Mouse (Mus musculus): ENCODE results near the gene Nsl1.

DNA sequence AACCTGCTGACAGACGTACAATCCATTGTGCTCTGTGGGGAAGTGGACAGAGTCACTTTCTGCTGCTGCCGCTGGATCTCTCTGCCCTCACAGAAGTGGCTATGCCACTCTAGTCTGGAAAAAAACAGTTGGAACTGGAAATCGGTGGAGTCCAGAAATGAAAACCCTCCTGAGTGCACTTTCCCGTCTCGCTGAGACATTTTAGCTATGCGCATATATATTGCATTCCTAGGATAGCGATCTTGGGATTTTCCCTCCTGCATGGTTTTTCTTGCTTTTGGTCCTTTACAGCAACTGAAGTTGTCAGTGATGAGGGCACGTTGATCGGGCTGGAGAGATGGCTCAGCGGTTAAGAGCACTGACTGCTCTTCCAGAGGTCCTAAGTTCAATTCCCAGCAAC is 32.6 kb upstream of the Nsl1 start:
- TF ChIP-seq CTCF (IDR thresholded peaks at IDR 0.05; ENCODE audit: control insufficient read depth, insufficient read depth, low read length) (no peak), POLR2A (IDR thresholded peaks at IDR 0.05; ENCODE audit: borderline replicate concordance, control insufficient read depth, low read depth, low read length) (no peak)
